Mouse (Mus musculus): ENCODE measurements at regions not wholly inside any gene's neighbourhood (a gene's known extent, or its start where the extent isn't known, plus 50 kb on each side); places are given as distances from the start of the nearest gene placed in this dataset.

- in situ Hi-C loops (cut with MboI, MseI), result no loop called here
Observed at GRCm38 (mm10) chr2:75477076-75477475, 182.0 kb upstream of the Hnrnpa3 start.

GRCm38 (mm10) chr2:75479546-75479945, 179.5 kb upstream of the Hnrnpa3 start:
- in situ Hi-C loops (cut with MboI, MseI), result no loop called here

- in situ Hi-C loops (cut with MboI, MseI), result no loop called here
Observed at GRCm38 (mm10) chr2:75481863-75482262, 177.2 kb upstream of the Hnrnpa3 start.

- in situ Hi-C loops (cut with MboI, MseI), result no loop called here
Observed at GRCm38 (mm10) chr2:75482484-75482883, 176.6 kb upstream of the Hnrnpa3 start.

GRCm38 (mm10) chr2:75484951-75485350, 174.1 kb upstream of the Hnrnpa3 start:
- in situ Hi-C loops (cut with MboI, MseI), result no loop called here

GRCm38 (mm10) chr2:75491150-75491549, 167.9 kb upstream of the Hnrnpa3 start:
- in situ Hi-C loops (cut with MboI, MseI), result no loop called here

GRCm38 (mm10) chr2:75491789-75492500, 167.1 kb upstream of the Hnrnpa3 start:
- in situ Hi-C loops (cut with MboI, MseI), result no loop called here

- in situ Hi-C loops (cut with MboI, MseI), result no loop called here
Observed at GRCm38 (mm10) chr2:75492501-75492898, 166.6 kb upstream of the Hnrnpa3 start.

- in situ Hi-C loops (cut with MboI, MseI), result no loop called here
Observed at GRCm38 (mm10) chr2:75496606-75497240, 162.3 kb upstream of the Hnrnpa3 start.

- in situ Hi-C loops (cut with MboI, MseI), result no loop called here
Observed at GRCm38 (mm10) chr2:75510223-75510622, 148.8 kb upstream of the Hnrnpa3 start.

GRCm38 (mm10) chr2:75512422-75513170, 146.5 kb upstream of the Hnrnpa3 start:
- in situ Hi-C loops (cut with MboI, MseI), result no loop called here

GRCm38 (mm10) chr2:75514171-75514570, 144.9 kb upstream of the Hnrnpa3 start:
- in situ Hi-C loops (cut with MboI, MseI), result no loop called here

GRCm38 (mm10) chr2:75516223-75516622, 142.8 kb upstream of the Hnrnpa3 start:
- in situ Hi-C loops (cut with MboI, MseI), result no loop called here

GRCm38 (mm10) chr2:75517096-75517495, 142.0 kb upstream of the Hnrnpa3 start:
- in situ Hi-C loops (cut with MboI, MseI), result no loop called here

GRCm38 (mm10) chr2:75518607-75519006, 140.5 kb upstream of the Hnrnpa3 start:
- in situ Hi-C loops (cut with MboI, MseI), result no loop called here

- in situ Hi-C loops (cut with MboI, MseI), result no loop called here
Observed at GRCm38 (mm10) chr2:75525562-75525961, 133.5 kb upstream of the Hnrnpa3 start.

GRCm38 (mm10) chr2:75528706-75529105, 130.4 kb upstream of the Hnrnpa3 start:
- in situ Hi-C loops (cut with MboI, MseI), result no loop called here

- in situ Hi-C loops (cut with MboI, MseI), result no loop called here
Observed at GRCm38 (mm10) chr2:75538114-75538513, 120.9 kb upstream of the Hnrnpa3 start.

GRCm38 (mm10) chr2:75539726-75540125, 119.3 kb upstream of the Hnrnpa3 start:
- in situ Hi-C loops (cut with MboI, MseI), result no loop called here

GRCm38 (mm10) chr2:75542331-75542730, 116.7 kb upstream of the Hnrnpa3 start:
- in situ Hi-C loops (cut with MboI, MseI), result no loop called here

GRCm38 (mm10) chr2:75542781-75543180, 116.3 kb upstream of the Hnrnpa3 start:
- in situ Hi-C loops (cut with MboI, MseI), result no loop called here

- in situ Hi-C loops (cut with MboI, MseI), result no loop called here
Observed at GRCm38 (mm10) chr2:75545971-75546370, 113.1 kb upstream of the Hnrnpa3 start.

- in situ Hi-C loops (cut with MboI, MseI), result no loop called here
Observed at GRCm38 (mm10) chr2:75555676-75556075, 103.4 kb upstream of the Hnrnpa3 start.

All from T-helper 2 cell (primary cell).